Mouse (Mus musculus) cerebellum, adult 2 months (tissue): Measurements from ENCODE around the gene Tmem115. TPM values are rescaled to one million over a fixed set of nuclear protein-coding genes. Genes with fewer than 3 reads are reported as not detected.

ENCODE experiments used
- DNase-seq, 2 experiments: peaks; one replicate each; pipeline ENCODE4 v3.0.0; 2021
- H3K27ac ChIP-seq: fragments of 200-500 bp; 2 replicates; pipeline ENCODE4 v1.5.1; 2012; ENCODE audit warnings: low read length, control low read depth, inconsistent platforms; ENCODE audit not compliant: insufficient read depth
- H3K27me3 ChIP-seq: fragments of 200-500 bp; 2 replicates; pipeline ENCODE4 v1.6.1; 2012; ENCODE audit warnings: inconsistent platforms, mild to moderate bottlenecking, low read length, moderate library complexity; ENCODE audit not compliant: control insufficient read depth, insufficient read depth
- H3K4me1 ChIP-seq: fragments of 200-500 bp; 2 replicates; pipeline ENCODE4 v1.6.1; 2011; ENCODE audit warnings: low read length; ENCODE audit not compliant: control insufficient read depth, insufficient read depth
- H3K4me3 ChIP-seq: fragments of 200-500 bp; replicated peaks from 2 replicates; pipeline ENCODE3; 2011; ENCODE audit warnings: mild to moderate bottlenecking, low read depth, low read length, control low read depth; ENCODE audit not compliant: insufficient read depth
- CTCF ChIP-seq: fragments of 200-500 bp; IDR thresholded peaks from 2 replicates; pipeline ENCODE4 v1.5.1; 2011; ENCODE audit warnings: low read depth, mild to moderate bottlenecking, control low read depth, low read length, moderate library complexity, borderline replicate concordance; ENCODE audit not compliant: insufficient read depth
- POLR2A ChIP-seq: fragments of 200-500 bp; IDR thresholded peaks from 2 replicates; pipeline ENCODE4 v1.6.1; 2011; ENCODE audit warnings: low read length, control low read depth, borderline replicate concordance; ENCODE audit not compliant: insufficient read depth
- WGBS: fragments of 180-500 bp; shearing (Covaris S2); methylation state at CpG from one replicate; pipeline ENCODE4 v1.1.7; 2018; 5-methylcytosine and 5-hydroxymethylcytosine counted together
- polyA plus RNA-seq: library from polyadenylated mRNA; depleted of rRNA; stranded (reverse); fragments of >200 nt; gene quantifications from 2 replicates; pipeline ENCODE4 v1.2.3, GENCODE M21; 2012; rRNA removed

Tmem115 gene
- polyA plus RNA-seq: 44.3 and 44.6 TPM in 2 replicates

DNA sequence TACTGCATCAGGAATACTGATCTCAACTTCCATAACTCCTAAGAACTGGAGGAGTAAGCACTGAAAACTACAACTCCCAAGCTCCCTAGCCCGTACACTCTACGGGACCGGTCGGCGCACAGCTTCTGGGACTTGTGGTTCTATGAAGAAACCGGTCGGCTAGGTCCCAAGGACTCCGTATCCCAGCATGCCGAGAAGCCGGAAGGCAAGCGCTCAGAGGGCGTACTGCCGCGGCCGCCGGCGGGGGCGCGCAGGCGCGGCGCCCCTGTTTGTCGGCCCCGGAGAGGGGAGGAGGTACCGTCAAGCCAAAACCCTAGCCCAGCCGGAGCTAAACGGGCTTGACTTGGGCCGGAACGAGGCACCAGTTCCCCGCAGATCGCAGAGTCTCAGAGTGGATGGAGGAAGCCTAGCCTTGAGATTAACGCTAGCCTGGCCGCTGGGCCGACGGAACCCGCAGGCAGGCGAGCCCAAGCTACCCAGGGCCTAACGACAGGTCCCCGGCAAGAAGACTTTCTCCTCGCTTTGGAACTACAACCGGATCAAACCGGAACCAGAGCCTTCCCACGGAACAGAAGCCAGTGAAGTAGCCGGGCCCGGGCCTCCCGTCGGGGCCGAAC lies at the start of gene Tmem115:
Gene Tmem115 (plus strand): TSS at position 155 of the 617 bp plus-strand sequence.
- under 1% methylated on average over 48 of the region's 48 CpGs for WGBS
- Histone ChIP-seq H3K27me3 (no peaks in the 10 kb centered on the region), H3K27ac (peak within 1 kb of the TSS; percentile 71), H3K4me1 (peaks cover 16% of the 10 kb centered on the region; the same call in 1 of the 2 replicates), H3K4me3 (peak within 1 kb of the TSS; percentile 86)
- TF ChIP-seq POLR2A (peak; percentile 72; the same call in 1 of the 2 replicates), CTCF (no peak)
- peak; percentile 91 to 97 for DNase-seq

DNA sequence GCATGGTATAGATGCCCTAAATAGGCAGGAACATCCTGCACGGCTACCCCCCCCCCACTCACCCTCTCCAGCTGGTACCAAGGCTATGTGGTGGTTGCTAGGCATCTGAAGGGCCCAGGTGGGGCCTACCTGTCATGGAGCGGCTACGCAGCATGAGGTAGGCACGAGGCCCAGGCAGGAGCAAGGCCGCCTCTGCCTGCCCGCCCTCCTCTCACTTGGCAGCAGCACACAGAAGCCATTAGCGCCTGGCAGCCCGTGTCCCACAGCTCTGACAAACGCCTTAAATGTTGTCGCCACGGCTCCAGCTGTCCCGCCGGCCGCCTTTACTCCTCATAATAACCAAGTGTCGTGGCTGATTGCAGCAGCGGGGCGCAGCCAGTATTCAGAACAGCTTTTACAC lies 49.4 kb upstream of the Tmem115 start:
- H3K27me3 ChIP-seq: no peaks in the 10 kb centered on the region
- peaks cover 20% of the 10 kb centered on the region for H3K4me1 ChIP-seq
- TF ChIP-seq POLR2A (no peak), CTCF (no peak)
- H3K27ac ChIP-seq: no peak overlapping the region
- no peak overlapping the region for H3K4me3 ChIP-seq
- WGBS: 9% methylated on average over 17 of the region's 17 CpGs
- DNase-seq: peak; percentile 87 to 93

DNA sequence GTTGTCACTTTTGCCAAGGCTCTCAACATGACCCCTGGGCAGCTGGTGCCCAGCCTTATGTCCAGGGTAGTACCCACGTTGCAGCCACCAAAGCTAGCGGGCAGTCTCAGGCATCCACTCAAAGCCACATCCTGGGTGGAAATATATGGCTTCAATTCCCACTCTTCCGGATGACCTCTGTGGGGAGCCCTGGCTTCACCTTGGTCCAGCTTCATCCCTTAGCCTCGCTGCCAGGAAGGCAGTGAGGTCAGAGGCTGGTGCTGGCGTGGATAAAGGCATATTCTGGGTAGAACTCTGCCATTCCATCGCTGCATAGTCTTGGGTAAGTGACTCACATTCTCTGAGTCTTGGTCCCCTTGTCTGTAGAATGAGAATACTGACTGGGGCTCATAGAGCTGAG lies 49.0 kb upstream of the Tmem115 start:
- DNase-seq: no peak
- 8% methylated on average over 6 of the region's 6 CpGs for WGBS
- Histone ChIP-seq H3K4me3 (no peak overlapping the region), H3K27me3 (no peaks in the 10 kb centered on the region), H3K27ac (0 out of 2 replicates have a peak overlapping the region, but pooled peaks have one; percentile 3), H3K4me1 (peaks cover 20% of the 10 kb centered on the region)
- TF ChIP-seq POLR2A (no peak), CTCF (no peak)

DNA sequence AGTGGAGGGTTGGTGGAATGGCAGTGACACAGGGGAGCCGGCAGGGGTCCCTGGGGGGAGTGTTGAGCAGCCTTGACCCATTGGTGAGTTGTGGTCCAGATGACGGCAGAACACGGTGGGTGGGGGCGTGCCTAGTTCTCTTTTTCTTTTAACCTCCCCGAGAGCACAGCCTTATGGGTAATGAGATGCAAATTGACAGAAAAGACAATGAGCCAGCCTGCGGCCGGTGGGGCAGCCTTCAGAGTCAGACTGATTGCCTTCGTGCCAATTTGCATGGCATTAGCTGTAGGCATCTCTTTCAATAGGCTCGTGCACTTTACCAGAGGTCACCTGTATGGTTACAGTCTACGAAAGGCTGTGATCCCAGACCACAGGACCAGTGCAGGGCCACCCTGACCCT lies 47.7 kb upstream of the Tmem115 start:
- H3K4me3 ChIP-seq: no peak overlapping the region
- no peaks in the 10 kb centered on the region for H3K27me3 ChIP-seq
- no peak for DNase-seq
- 83% methylated on average over 10 of the region's 10 CpGs for WGBS
- no peak for TF ChIP-seq POLR2A
- peaks cover 20% of the 10 kb centered on the region for H3K4me1 ChIP-seq
- H3K27ac ChIP-seq: no peak overlapping the region

DNA sequence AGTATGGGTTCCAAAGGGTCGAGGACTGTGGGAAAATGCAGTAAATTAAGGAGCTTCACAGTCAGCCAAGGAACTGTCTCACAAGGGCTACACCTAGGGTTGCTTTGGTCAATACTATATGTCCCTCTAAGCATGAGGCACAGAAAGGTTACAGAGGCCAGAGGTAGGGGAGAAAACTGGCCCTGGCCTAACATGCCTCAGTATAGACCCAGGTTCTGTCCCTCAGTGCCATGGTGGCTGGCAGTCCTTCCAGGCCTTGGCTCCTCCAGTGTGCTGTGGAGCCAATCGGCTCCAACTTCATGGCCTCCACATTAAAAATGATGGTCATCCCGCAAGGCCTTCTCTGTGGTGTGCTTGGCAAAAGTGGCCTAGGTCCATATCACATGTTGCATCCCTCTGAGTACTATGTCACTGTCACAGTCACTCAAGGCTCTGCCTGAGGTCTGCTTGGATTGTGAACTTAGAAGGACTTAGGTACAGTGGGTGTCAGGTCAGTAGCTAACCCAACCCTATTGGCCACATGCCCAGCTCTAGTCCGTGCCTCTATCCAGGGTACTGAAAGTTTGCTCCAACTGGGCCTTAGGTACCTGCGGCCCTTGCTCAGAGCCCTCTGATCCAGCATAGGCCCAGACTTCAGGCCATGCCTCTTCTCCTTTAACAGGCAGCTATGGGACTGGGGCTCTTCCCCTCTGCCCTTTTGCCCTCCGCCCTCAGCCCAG lies 47.1 kb upstream of the Tmem115 start:
- peaks cover 24% of the 10 kb centered on the region for H3K4me1 ChIP-seq
- H3K27ac ChIP-seq: no peak overlapping the region
- no peak for DNase-seq
- H3K27me3 ChIP-seq: no peaks in the 10 kb centered on the region
- H3K4me3 ChIP-seq: no peak overlapping the region
- WGBS: 74% methylated on average over 6 of the region's 6 CpGs
- no peak for TF ChIP-seq POLR2A
- no peak for TF ChIP-seq CTCF

DNA sequence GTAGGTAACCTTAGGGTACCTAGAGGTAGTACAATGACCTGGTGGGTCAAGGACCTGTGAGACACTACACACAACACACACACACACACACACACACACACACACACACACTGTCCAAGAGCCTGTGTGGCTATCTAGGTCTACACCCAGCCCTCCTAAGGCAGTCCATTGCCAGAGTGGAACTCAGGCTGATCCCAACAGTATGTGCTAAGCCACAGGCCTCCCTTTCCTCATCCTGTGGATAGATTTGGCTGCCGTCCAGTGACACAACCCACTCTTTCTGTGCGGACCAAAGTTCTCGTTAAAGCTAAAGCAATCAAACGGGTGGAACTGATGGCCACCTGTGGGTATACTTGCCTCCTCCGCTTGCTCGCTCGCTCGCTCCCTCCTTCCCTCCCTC lies 43.6 kb upstream of the Tmem115 start:
- TF ChIP-seq POLR2A (no peak), CTCF (no peak)
- no peak overlapping the region for H3K4me3 ChIP-seq
- WGBS: 64% methylated on average over 8 of the region's 8 CpGs
- H3K27me3 ChIP-seq: no peaks in the 10 kb centered on the region
- no peak overlapping the region for H3K27ac ChIP-seq
- no peak for DNase-seq
- peaks cover 17% of the 10 kb centered on the region for H3K4me1 ChIP-seq

DNA sequence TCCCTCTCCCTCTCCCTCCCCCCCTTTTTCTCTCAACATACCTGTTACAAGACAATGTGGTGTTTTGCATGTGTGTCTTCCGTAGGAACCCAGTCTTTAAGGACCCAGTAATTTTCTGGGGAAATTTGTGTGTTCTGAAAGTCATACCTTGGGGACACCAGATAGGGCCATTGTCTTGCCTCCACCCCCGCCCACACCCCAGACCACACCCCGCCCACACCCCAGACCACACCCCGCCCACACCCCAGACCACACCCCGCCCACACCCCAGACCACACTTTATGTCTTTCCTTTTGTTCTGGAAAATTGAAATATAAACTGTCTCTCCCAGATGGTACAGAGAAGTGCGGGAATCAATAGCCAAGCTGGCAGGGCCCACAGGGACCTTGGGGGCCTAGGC lies 43.1 kb upstream of the Tmem115 start:
- Histone ChIP-seq H3K4me3 (no peak overlapping the region), H3K27me3 (no peaks in the 10 kb centered on the region), H3K4me1 (peaks cover 12% of the 10 kb centered on the region; the same call in 1 of the 2 replicates), H3K27ac (no peak overlapping the region)
- DNase-seq: no peak
- no peak for TF ChIP-seq CTCF
- TF ChIP-seq POLR2A: no peak
- 87% methylated on average over 6 of the region's 6 CpGs for WGBS

DNA sequence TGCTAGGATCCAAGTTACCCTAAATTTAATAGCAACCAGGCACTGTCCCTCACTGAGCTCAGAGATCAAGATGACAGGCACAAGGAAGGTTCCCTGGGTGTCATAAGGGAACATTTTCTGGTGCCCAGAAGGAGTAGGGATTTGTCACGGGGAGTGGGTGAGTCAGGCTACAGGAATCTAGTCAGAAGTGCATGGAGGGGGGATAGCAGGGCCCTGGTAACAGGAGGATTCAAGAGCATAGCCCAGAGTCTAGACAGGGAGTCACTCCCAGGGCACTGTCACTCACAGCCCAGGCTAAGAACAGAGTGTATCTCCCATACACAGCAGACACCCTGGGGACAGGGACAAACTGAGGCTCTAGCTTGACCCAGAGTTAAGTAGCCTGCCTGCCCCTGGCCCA lies 40.2 kb upstream of the Tmem115 start:
- no peaks in the 10 kb centered on the region for H3K27me3 ChIP-seq
- no peak for TF ChIP-seq POLR2A
- no peak for TF ChIP-seq CTCF
- WGBS: 74% methylated on average over 1 of the region's 1 CpGs
- H3K27ac ChIP-seq: no peak overlapping the region
- no peak overlapping the region for H3K4me3 ChIP-seq
- DNase-seq: no peak
- H3K4me1 ChIP-seq: peaks cover 12% of the 10 kb centered on the region; the same call in 1 of the 2 replicates
